ENCODE assay signal across 21 mouse cellular contexts in the genomic region with DNA sequence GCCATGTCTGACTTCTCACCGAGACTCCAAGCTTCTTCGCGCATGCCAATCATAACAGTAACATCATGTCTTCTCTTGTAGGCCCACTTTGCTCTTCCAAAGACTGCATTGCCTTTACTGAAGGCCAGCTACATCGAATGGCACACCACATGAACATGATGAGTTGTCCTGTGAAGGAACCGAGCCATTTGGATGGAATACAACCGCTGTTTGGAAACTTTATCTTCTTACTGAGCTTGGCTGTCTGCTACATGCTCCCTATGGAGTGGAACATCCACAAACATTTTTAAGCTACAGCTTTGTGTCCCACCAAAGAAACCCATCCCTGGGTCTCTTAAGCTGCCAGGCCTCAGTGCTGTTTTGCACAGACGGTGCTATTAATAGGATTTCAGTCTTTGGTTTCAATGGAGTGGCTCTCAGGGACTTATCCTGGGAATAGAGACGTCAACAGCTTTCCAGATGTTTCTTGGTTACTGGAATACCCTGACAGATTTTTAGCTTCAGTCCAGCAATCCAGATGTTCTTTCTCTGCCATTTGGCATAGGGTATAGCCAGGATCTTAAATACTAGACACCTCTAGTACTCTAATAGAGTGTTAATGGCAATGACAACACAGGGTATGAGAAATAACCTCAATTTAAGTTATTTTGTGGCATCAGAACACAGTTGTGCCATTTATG.
DNase-seq lines count a peak whose midpoint lies in the region; ATAC-seq and TF ChIP-seq lines count a peak whose summit lies in the region.
"Had no signal": no experiment of that assay in that cellular context is flagged by ENCODE, and none has a peak within 500 bp of the region (broad histone marks: within the 10 kb centered on the region; RNA-seq: fewer than 3 reads in every experiment).

No protein-coding gene starts in this region.

- ATAC-seq in heart, embryonic 12.5 days (ENCODE audit: insufficient number of reproducible peaks, low FRiP score) = no peak
- ATAC-seq in lung, postnatal 0 days = peak; percentile 72
- ATAC-seq in embryonic facial prominence, embryonic 15.5 days (ENCODE audit: insufficient number of reproducible peaks, low FRiP score, low TSS enrichment, low read depth) = peak; percentile 47; the same call in 1 of the 2 replicates
- ATAC-seq in megakaryocyte, adult 5-6 weeks (ENCODE audit: poor library complexity, severe bottlenecking) = no peak
- ATAC-seq: forebrain, embryonic 14.5 days; hindbrain, postnatal 0 days; intestine, postnatal 0 days; liver, embryonic 12.5 days had no signal

- no peak for TF ChIP-seq POLR2A in heart, adult 2 months (IDR thresholded peaks at IDR 0.05; ENCODE audit: insufficient read depth, low read depth, low read length)
- no peak for TF ChIP-seq POLR2A in lung, adult 2 months (IDR thresholded peaks at IDR 0.05; ENCODE audit: borderline replicate concordance, extremely low read depth, low read depth, low read length)

- peak overlapping the region; percentile 42; the same call in 1 of the 2 replicates for H3K27ac ChIP-seq in heart, embryonic 12.5 days (ENCODE audit: poor library complexity, severe bottlenecking)
- no peak overlapping the region for H3K27ac ChIP-seq in heart, adult 2 months
- H3K27ac ChIP-seq in lung, postnatal 0 days (ENCODE audit: low read length) = no peak overlapping the region
- H3K27ac ChIP-seq in embryonic facial prominence, embryonic 15.5 days (replicated peaks) = peak overlapping the region; percentile 31; the same call in 1 of the 2 replicates
- H3K27ac ChIP-seq: hindbrain, postnatal 0 days; kidney, embryonic 15.5 days; limb, embryonic 12.5 days; liver, embryonic 12.5 days; macrophage; midbrain, embryonic 12.5 days; neural tube, embryonic 12.5 days had no signal

- TF ChIP-seq EP300 in heart, adult 2 months (IDR thresholded peaks at IDR 0.05; ENCODE audit: insufficient read depth, low read depth, low read length) = no peak
- no peak for TF ChIP-seq EP300 in lung, postnatal 0 days (IDR thresholded peaks at IDR 0.05)

- no peak overlapping the region for H3K4me2 ChIP-seq in heart, embryonic 12.5 days
- no peak overlapping the region for H3K4me2 ChIP-seq in lung, postnatal 0 days (replicated peaks; ENCODE audit: low read depth, low read length)
- H3K4me2 ChIP-seq in embryonic facial prominence, embryonic 15.5 days (replicated peaks) = no peak overlapping the region
- H3K4me2 ChIP-seq: kidney, embryonic 15.5 days; limb, embryonic 12.5 days; liver, embryonic 12.5 days; midbrain, embryonic 12.5 days; neural tube, embryonic 12.5 days had no signal

- no peak for TF ChIP-seq CTCF in heart, adult 2 months (IDR thresholded peaks at IDR 0.05)
- no peak for TF ChIP-seq CTCF in lung, postnatal 0 days (IDR thresholded peaks at IDR 0.05)
- no peak for TF ChIP-seq CTCF in lung, adult 2 months (IDR thresholded peaks at IDR 0.05; ENCODE audit: insufficient read depth, low read length)

- intact Hi-C loops in heart, adult 2 months (cut with DNase I) = loop anchor here (10.0 kb wide), 1 partner anchor 206 kb away; no protein-coding TSS in a partner anchor

- H3K9ac ChIP-seq in heart, embryonic 12.5 days = no peak overlapping the region
- H3K9ac ChIP-seq in heart, adult 2 months (ENCODE audit: low read depth, low read length) = no peak overlapping the region
- H3K9ac ChIP-seq in lung, postnatal 0 days (replicated peaks; ENCODE audit: low read depth) = no peak overlapping the region
- H3K9ac ChIP-seq in embryonic facial prominence, embryonic 15.5 days = no peak overlapping the region
- H3K9ac ChIP-seq: kidney, embryonic 15.5 days; limb, embryonic 12.5 days; liver, embryonic 12.5 days; midbrain, embryonic 12.5 days; neural tube, embryonic 12.5 days had no signal

- H3K36me3 ChIP-seq in heart, embryonic 12.5 days = no peaks in the 10 kb centered on the region
- no peaks in the 10 kb centered on the region for H3K36me3 ChIP-seq in heart, adult 2 months (ENCODE audit: control insufficient read depth, insufficient read depth, low read length)
- H3K36me3 ChIP-seq in lung, postnatal 0 days (ENCODE audit: insufficient read depth, low read length) = no peaks in the 10 kb centered on the region
- no peaks in the 10 kb centered on the region for H3K36me3 ChIP-seq in embryonic facial prominence, embryonic 15.5 days
- H3K36me3 ChIP-seq: kidney, embryonic 15.5 days; limb, embryonic 12.5 days; liver, embryonic 12.5 days; midbrain, embryonic 12.5 days; neural tube, embryonic 12.5 days had no signal

- H3K79me2 ChIP-seq in heart, adult 2 months (replicated peaks; ENCODE audit: control insufficient read depth, insufficient read depth, low read length) = no peaks in the 10 kb centered on the region

- DNase-seq in heart, adult 2 months = no peak
- peak; percentile 64 for DNase-seq in lung, postnatal 0 days (ENCODE audit: low spot score)
- no peak for DNase-seq in lung, adult 2 months
- no peak for DNase-seq in urinary bladder, postnatal 14 days (ENCODE audit: low spot score)
- DNase-seq: adrenal gland, adult 8-10 months; cerebellum, adult 8-10 months; gastrocnemius, postnatal 25 days; right cerebral cortex, adult 18-20 months; thymus, adult 18-20 months had no signal

- 67% methylated on average over 8 of the region's 8 CpGs for WGBS in heart, embryonic 12.5 days
- WGBS in heart, adult 2 months = 67% methylated on average over 8 of the region's 8 CpGs
- 67% methylated on average over 8 of the region's 8 CpGs for WGBS in lung, postnatal 0 days
- WGBS in lung, adult 2 months = 78% methylated on average over 8 of the region's 8 CpGs
- 51% methylated on average over 8 of the region's 8 CpGs for WGBS in embryonic facial prominence, embryonic 15.5 days

- no peaks in the 10 kb centered on the region for H3K27me3 ChIP-seq in heart, embryonic 12.5 days (replicated peaks)
- no peaks in the 10 kb centered on the region for H3K27me3 ChIP-seq in heart, adult 2 months (ENCODE audit: control insufficient read depth, insufficient read depth, low read length)
- H3K27me3 ChIP-seq in lung, postnatal 0 days (replicated peaks; ENCODE audit: insufficient read depth, low read length) = no peaks in the 10 kb centered on the region
- no peaks in the 10 kb centered on the region for H3K27me3 ChIP-seq in embryonic facial prominence, embryonic 15.5 days
- H3K27me3 ChIP-seq: kidney, embryonic 15.5 days; limb, embryonic 12.5 days; liver, embryonic 12.5 days; midbrain, embryonic 12.5 days; neural tube, embryonic 12.5 days had no signal

- no peaks in the 10 kb centered on the region for H3K9me3 ChIP-seq in heart, embryonic 12.5 days (replicated peaks)
- no peaks in the 10 kb centered on the region for H3K9me3 ChIP-seq in lung, postnatal 0 days (ENCODE audit: low read length)
- H3K9me3 ChIP-seq in embryonic facial prominence, embryonic 15.5 days (replicated peaks) = no peaks in the 10 kb centered on the region
- H3K9me3 ChIP-seq: kidney, embryonic 15.5 days; limb, embryonic 12.5 days; liver, embryonic 12.5 days; midbrain, embryonic 12.5 days; neural tube, embryonic 12.5 days had no signal

- H3K4me1 ChIP-seq in heart, embryonic 12.5 days (replicated peaks) = 0 out of 2 replicates have a peak, but pooled peaks cover 6% of the 10 kb centered on the region
- no peaks in the 10 kb centered on the region; the same call in 1 of the 2 replicates for H3K4me1 ChIP-seq in heart, adult 2 months (ENCODE audit: control insufficient read depth, insufficient read depth, low read length)
- H3K4me1 ChIP-seq in lung, postnatal 0 days (ENCODE audit: insufficient read depth, low read depth, low read length) = no peaks in the 10 kb centered on the region
- H3K4me1 ChIP-seq in lung, adult 2 months (ENCODE audit: control insufficient read depth, insufficient read depth, low read length) = no peaks in the 10 kb centered on the region
- H3K4me1 ChIP-seq in embryonic facial prominence, embryonic 15.5 days = no peaks in the 10 kb centered on the region
- H3K4me1 ChIP-seq: limb, embryonic 12.5 days; liver, embryonic 12.5 days; midbrain, embryonic 12.5 days; neural tube, embryonic 12.5 days had no signal

- no peak overlapping the region for H3K4me3 ChIP-seq in heart, embryonic 12.5 days
- H3K4me3 ChIP-seq in heart, adult 2 months = no peak overlapping the region
- no peak overlapping the region for H3K4me3 ChIP-seq in lung, postnatal 0 days (ENCODE audit: low read depth, low read length)
- H3K4me3 ChIP-seq in lung, adult 2 months (replicated peaks; ENCODE audit: extremely low read depth, low read depth, low read length) = no peak overlapping the region
- H3K4me3 ChIP-seq in embryonic facial prominence, embryonic 15.5 days (replicated peaks) = no peak overlapping the region
- H3K4me3 ChIP-seq: kidney, embryonic 15.5 days; limb, embryonic 12.5 days; liver, embryonic 12.5 days; midbrain, embryonic 12.5 days; neural tube, embryonic 12.5 days had no signal

Comparison
In these comparisons a context has a peak if more than half of its experiments do, and no peak if none do; other contexts are left out.
1. H3K27ac ChIP-seq: peak in heart, embryonic 12.5 days (single experiment) and embryonic facial prominence, embryonic 15.5 days (single experiment); none in heart, adult 2 months (single experiment) and lung, postnatal 0 days (single experiment).
2. ATAC-seq: peak in lung, postnatal 0 days (single experiment) and embryonic facial prominence, embryonic 15.5 days (single experiment); none in heart, embryonic 12.5 days (single experiment) and megakaryocyte, adult 5-6 weeks (single experiment).